Mouse (Mus musculus) retina, embryonic 14.5 days (tissue): ENCODE results near the gene Sh3bgrl2.

ENCODE experiments used
- DNase-seq: peaks from one replicate; pipeline ENCODE4 v3.0.0-alpha.2; 2015; ENCODE audit warnings: low spot score

Sh3bgrl2 gene

GRCm38 (mm10) chr9:83547830-83548689, at the start of gene Sh3bgrl2:
TSS of gene Sh3bgrl2 (plus strand) at chr9:83548327.
- peak; percentile 91 for DNase-seq

- peak; percentile 29 for DNase-seq
Measured at GRCm38 (mm10) chr9:83519081-83519480, 29.0 kb upstream of the Sh3bgrl2 start.

GRCm38 (mm10) chr9:83519510-83520155, 28.5 kb upstream of the Sh3bgrl2 start:
- peak; percentile 72 for DNase-seq

- DNase-seq: no peak
Measured at GRCm38 (mm10) chr9:83527341-83528060, 20.6 kb upstream of the Sh3bgrl2 start.

- no peak for DNase-seq
Measured at GRCm38 (mm10) chr9:83533044-83533769, 14.9 kb upstream of the Sh3bgrl2 start.

- DNase-seq: no peak
Measured at GRCm38 (mm10) chr9:83536959-83537358, 11.2 kb upstream of the Sh3bgrl2 start.

GRCm38 (mm10) chr9:83537510-83537909, 10.6 kb upstream of the Sh3bgrl2 start:
- DNase-seq: no peak

GRCm38 (mm10) chr9:83537921-83538536, 10.1 kb upstream of the Sh3bgrl2 start:
- peak; percentile 79 for DNase-seq

GRCm38 (mm10) chr9:83539809-83540491, 8.2 kb upstream of the Sh3bgrl2 start:
- no peak for DNase-seq

- no peak for DNase-seq
Measured at GRCm38 (mm10) chr9:83540492-83540857, 7.7 kb upstream of the Sh3bgrl2 start.

- no peak for DNase-seq
Measured at GRCm38 (mm10) chr9:83540975-83541374, 7.2 kb upstream of the Sh3bgrl2 start.

GRCm38 (mm10) chr9:83545240-83545639, 2.9 kb upstream of the Sh3bgrl2 start:
- DNase-seq: no peak

- DNase-seq: no peak
Measured at GRCm38 (mm10) chr9:83546316-83546715, 1.8 kb upstream of the Sh3bgrl2 start.

GRCm38 (mm10) chr9:83547229-83547628, 898 bp upstream of the Sh3bgrl2 start:
- no peak for DNase-seq

- no peak for DNase-seq
Measured at GRCm38 (mm10) chr9:83549866-83550265, 1.7 kb downstream of the Sh3bgrl2 start.

- no peak for DNase-seq
Measured at GRCm38 (mm10) chr9:83551116-83551515, 3.0 kb downstream of the Sh3bgrl2 start.

- no peak for DNase-seq
Measured at GRCm38 (mm10) chr9:83551632-83552031, 3.5 kb downstream of the Sh3bgrl2 start.

GRCm38 (mm10) chr9:83555580-83555979, 7.5 kb downstream of the Sh3bgrl2 start:
- no peak for DNase-seq

- DNase-seq: no peak
Measured at GRCm38 (mm10) chr9:83556236-83556635, 8.1 kb downstream of the Sh3bgrl2 start.

GRCm38 (mm10) chr9:83556780-83557771, 8.9 kb downstream of the Sh3bgrl2 start:
- DNase-seq: peak; percentile 57
